Mouse (Mus musculus) monocyte, adult 2 months (primary cell): Measurements from ENCODE around the gene Phlda2.
"Not testable (repeated sequence)": the region's sequence is repeated elsewhere in the genome, so short reads cannot be mapped to it uniquely, and the experiment has no call there.

Experiments
- DNase-seq, 2 experiments: peaks; one replicate each; pipeline ENCODE4 v3.0.0; 2022; ENCODE audit warnings: low spot score in 2 of 2, low read depth in 1 of 2

Gene Phlda2

DNA sequence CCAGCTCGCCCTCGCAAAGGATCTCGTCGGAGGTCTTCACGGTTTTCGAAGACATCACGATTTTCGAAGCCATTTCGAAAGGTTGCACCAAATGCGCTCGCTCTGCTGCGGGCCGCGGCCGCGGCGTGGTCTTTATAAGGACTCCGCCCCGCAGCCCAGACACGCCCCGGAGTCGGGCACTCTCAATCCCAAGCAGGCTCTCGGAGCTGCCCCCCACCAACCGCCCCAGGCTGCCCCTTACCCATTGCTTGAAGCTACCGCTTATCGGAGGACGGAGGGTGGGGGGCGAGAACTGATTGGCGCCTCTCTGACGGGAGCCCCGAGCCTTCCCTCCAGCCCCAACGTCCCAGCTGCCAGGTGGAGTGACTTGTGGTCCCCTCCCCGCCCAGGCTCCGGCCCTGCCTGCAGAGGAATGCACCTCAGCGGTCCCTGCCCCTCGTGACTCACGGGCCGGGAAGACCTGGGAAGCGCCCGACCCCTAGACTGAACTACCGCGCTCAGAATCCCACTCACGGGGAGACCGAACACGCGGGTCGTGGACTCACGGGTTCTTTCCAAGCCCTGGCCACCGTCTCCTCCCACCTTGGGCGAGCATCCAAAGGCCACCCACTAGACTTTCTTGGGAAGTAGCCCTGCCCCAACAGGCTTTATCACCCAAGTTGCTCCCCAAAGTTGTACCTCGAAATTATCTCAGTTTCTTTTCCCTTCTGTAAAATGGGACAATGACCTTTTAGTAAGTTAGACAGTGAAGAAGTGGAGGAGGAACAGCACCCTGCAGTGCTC, at the start of gene Phlda2:
TSS of gene Phlda2 (minus strand) at position 733 of the 783 bp plus-strand sequence.
- DNase-seq, result no peak

GRCm38 (mm10) chr7:143549588-143550220, 46.8 kb upstream of the Phlda2 start:
- no peak for DNase-seq

DNA sequence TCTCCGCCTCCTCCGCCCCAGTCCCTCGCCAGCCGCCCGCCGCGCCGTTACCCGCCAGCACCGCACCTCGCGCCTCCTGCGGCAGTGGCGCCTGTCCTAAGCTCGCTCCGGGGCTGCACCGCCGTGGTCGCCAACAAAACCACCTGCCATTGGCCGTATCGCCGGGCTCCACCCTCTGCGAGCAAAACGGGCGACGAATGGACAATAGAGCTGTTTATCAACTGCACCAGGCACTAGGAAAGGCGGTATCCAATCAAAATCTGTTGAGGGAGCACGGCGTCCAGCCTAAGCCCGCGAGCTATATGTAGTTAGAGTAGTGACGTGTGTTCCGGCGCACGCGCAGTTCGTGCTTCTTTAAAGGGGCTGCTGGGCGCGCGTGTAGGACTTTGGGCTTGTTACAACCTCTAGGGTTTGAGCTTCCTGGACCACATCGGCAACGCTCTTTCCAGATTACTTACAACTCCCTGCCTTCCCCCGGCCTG, 46.1 kb upstream of the Phlda2 start, which contains the start of gene Nap1l4:
TSS of gene Nap1l4 (minus strand) at position 131 of the 482 bp plus-strand sequence.
- DNase-seq, result peak; percentile 98 to 99

DNA sequence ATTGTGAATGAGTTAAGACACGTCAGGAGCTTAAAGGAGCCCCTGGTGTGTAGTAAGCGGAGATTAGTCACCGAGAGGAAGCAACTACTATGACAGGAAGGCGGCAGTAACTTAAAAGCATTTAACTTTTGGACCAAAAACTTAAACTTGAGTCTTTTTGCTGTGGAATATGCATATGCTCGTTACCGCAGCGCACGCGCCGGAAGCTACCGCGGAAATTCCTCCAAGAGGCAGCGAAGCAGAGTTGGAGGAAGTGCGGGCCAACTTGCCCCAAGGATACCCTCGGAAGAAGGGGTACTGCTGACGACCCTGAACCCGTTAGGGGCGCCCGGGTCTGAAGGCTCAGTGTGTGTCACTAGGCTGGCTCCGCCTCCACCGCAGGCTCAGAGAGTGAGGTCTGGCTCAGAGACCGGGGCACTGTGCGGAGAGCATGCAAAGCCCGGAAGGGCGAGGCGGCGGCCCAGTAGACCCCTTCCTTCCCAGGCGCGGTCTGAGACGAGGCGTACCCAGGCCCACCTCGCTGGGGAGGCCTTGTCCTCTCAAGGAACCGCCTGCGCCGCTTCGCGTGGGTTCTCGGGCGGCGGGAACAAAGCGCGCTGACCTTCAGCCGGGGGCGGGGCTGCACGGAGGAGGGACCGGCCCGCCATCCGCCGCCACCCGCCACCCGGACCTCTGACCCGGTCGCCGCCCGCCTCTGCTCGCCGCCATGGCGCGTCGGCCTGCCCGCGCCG, 45.4 kb upstream of the Phlda2 start:
- DNase-seq, result peak; percentile 48 to 58

DNA sequence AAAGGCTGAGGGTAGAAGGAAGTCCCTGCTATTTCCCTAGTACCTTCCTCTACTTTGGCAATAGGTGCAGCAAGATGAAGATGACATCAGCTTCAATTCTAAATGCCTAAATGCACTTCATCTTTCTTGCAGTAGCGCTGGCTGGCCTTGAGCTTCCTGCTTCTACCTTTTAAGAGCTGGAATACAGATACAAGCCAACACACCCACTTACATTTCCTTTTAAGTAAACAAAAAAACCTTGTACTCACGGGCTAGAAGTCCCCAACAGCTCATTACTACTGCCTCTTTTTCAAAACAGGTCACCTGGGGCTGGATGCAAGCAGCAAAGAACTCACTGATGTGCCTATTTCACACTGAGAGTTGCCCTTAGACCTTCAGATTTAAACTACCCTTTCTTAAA, 43.6 kb upstream of the Phlda2 start:
- no peak for DNase-seq

GRCm38 (mm10) chr7:143544368-143544767, 41.4 kb upstream of the Phlda2 start:
- peak; percentile 16 for DNase-seq

DNA sequence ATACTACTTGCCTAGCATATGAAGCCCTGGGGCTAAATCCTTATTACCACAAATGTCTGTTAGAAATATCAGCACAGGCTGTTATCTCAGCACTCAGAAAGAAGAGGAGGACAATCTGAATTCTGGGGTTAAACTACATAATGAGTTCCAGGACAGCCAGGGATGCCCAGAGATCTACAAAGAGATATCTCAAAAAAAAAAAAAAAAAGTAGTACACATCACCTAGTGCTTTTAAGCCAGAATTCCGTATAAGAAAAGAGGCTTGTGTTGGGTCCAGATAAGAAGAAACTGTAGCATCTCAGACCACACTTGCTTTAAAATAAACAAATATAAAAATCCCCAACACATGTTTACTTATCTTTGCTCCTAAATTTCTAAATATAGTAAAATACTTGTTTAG, 35.7 kb upstream of the Phlda2 start:
- no peak for DNase-seq

GRCm38 (mm10) chr7:143538229-143538628, 35.3 kb upstream of the Phlda2 start:
- not testable (repeated sequence) for DNase-seq

GRCm38 (mm10) chr7:143536251-143536650, 33.3 kb upstream of the Phlda2 start:
- DNase-seq, result no peak

DNA sequence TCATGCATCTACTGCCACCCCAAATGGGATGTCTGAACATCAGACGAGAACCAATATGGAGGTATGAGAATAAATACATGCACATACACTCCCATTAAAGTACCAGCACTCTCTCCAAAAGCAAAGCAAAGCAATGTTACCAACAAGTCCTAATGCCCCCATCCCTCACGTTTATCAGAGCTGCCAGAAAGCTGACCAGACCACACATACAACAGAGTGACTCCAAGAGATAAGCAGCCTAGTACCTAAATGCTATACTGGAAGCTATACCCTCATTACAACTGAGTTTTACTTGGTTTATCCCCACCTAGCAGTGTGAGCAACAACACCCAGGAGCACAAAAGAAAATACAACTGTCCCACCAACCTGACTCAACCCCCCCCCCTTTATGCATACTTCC, 30.3 kb upstream of the Phlda2 start:
- DNase-seq, result no peak

DNA sequence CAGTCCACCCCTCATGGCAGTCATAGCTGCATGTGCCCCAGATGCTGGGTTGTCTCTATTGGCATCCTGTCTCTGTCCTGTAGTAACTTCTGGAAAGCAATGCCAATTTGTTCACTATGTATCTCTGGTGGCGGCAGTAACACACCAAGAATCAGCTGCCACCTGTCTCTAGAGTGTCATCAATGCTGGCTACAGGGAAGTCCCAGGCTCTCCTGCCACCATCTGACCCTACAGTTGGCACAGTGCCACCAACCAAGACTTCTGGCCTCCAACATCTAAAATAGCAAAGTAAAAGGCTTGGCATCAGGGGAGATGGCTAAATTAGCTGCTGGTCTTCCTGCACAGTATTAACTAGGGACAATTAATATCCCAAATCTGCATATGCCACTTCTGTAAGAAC, 29.5 kb upstream of the Phlda2 start:
- DNase-seq, result no peak

DNA sequence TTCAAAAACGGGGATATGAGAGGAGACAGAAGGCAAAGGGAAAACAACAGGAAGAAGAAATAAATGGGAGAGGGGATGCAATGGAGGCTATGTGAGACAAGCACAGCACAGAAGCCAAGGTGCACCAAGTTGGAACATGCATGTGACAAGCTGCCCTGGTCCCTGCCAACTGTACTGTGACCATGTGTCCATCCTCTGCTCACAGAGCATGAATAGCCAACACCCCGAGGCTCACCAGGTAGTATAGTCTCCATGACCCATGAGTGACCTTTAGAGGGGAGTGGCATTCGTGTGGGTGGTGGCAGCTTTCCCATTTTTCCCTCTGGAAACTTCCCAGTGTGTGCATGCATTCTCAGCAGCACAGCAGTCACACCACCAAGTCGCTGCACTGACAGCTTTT, 16.4 kb upstream of the Phlda2 start:
- DNase-seq, result no peak

- no peak for DNase-seq
These were observed 11.4 kb upstream of the Phlda2 start for GRCm38 (mm10) chr7:143514416-143514768.

- DNase-seq, result no peak
These were observed 10.9 kb upstream of the Phlda2 start for GRCm38 (mm10) chr7:143513763-143514415.

DNA sequence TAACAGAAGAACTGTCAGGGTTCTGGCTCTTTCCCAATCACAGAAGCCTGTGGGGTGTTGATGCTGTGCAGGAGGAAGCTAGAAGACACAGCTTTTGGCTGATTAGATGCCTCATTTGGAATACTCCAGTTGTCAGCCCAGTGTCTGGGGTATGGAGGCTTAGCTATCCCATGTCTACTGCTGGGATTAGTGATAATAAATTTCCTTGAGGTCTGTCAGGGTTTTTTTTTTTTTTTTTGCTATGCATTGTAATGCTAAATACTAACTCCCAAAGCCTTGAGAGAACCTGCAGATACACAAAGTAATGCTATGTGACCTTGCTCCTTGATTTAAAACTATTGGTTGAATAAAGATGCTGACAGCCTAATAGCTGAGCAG, 8.4 kb upstream of the Phlda2 start:
- DNase-seq, result no peak

DNA sequence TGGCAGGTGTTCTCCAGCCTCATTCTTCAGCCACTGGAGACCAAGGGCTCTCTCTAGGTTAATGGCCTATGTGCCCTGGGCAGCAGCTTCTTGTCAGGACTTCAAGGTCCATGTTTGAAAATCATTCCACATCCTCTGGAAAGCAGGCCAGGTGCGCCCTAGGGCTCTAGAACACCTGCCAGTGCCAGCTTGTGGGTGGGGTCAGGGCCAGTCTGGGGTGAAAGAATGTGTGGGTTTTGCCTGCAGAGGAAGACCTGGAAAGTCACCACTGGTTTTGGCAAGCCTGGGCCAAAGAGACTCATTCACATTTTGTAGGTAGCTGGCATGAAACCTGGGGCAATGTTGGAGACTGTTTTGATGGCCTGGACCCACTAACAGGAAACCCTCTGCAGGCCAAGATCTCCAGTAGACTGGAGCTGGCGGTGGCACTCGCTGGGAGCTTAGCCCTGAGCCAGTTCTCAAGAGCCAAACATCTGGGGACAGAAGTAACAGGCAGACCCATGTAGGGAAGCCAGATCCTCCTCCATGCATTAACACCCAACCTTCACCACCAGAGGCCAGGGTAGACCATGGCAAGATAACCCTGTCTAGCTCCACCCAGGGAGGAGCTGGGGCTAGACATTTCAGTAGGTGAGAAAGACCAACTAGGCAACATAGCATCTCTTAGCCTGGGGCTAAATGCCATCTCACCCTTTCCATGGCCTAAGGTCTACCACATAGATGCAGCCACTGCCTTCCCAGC, 7.8 kb upstream of the Phlda2 start:
- no peak for DNase-seq

DNA sequence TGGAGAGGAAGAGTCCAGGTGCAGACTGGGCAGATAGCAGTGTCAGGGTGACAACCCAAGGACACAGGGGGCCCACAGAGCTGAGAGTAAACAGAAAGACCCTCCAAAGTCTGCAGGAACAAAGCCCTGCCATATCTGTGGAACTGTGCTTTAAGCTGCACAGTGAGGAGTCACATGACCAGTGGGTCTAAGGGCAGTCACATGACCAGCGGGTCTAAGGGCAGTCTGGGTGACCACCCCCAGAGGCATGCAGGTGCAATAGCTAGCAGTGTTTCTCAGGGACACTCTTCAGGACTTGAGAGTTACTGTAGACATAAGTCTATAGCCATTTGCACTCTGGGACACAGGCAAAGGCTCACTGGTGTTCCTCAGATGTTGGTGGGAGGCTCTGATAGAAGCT, 6.6 kb upstream of the Phlda2 start:
- no peak for DNase-seq

GRCm38 (mm10) chr7:143506675-143507074, 3.7 kb upstream of the Phlda2 start:
- no peak for DNase-seq

DNA sequence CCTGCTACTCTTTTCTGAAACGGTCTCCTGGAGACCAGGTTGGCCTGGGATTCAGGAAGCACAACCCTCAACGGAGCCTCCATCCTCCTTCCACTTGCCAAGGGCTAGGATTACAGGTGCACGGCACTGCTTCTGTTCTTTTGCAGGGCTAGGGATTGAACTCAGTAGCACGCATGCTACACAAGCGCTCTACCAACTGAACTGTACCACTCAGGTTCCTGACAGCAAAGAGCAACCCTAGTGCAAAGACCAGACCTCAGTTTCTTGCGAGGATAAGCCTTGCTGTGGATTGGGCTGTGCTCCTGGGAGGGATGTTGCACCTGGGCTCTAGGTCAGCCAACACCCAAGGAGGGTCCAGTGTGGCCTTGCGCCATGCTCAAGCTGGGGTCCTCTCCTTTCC, 3.3 kb upstream of the Phlda2 start:
- no peak for DNase-seq

GRCm38 (mm10) chr7:143505823-143506222, 2.9 kb upstream of the Phlda2 start:
- DNase-seq, result peak; percentile 36 to 60

GRCm38 (mm10) chr7:143505411-143505810, 2.5 kb upstream of the Phlda2 start:
- no peak for DNase-seq
